In the genomic region with DNA sequence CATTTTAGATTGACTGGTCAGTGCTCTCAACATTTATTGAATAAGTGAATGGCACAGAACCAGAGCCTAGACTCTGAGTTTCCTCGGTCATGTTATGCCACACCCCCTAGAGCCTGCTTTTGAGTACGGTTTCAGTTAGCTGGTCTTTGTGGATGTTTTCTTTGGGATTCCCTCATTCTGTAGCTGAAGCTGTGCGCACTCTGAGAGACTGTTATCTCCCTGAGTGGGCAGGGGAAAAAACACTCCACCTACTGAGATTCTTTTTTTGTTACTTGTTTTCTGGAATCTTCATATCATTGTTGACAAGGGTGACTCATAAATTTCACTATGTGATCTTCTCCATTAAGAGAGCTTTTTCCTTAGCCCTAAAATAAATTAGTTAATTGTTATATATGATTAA, we compare ENCODE assay signal across 10 mouse cellular contexts.
"Had no signal": no experiment of that assay in that cellular context is flagged by ENCODE, and none has a peak within 500 bp of the region (broad histone marks: within the 10 kb centered on the region; RNA-seq: fewer than 3 reads in every experiment).

No protein-coding gene starts in this region.

- ATAC-seq: midbrain, embryonic 13.5 days; midbrain, embryonic 15.5 days had no signal

- DNase-seq: lung, adult 18-20 months; lung, embryonic 14.5 days; lung, postnatal 10 days; lung, postnatal 4 days; right cerebral cortex, postnatal 14 days; thymus, adult 18-20 months; thymus, postnatal 14 days; thymus, postnatal 4 days had no signal
